Mouse (Mus musculus): ENCODE results near the gene Zfp61.
A peak's percentile ranks its signal among the peaks of the same experiment; 100 is the strongest.

Zfp61 gene

GRCm38 (mm10) chr7:24316567-24317092 is 15.6 kb upstream of the Zfp61 start, which contains the start of gene Zfp94:
Zfp94 (minus strand) TSS chr7:24316666.
- peak; percentile 89 for DNase-seq (ENCODE audit: low read depth, low spot score)
- H3K36me3 ChIP-seq (ENCODE audit: control insufficient read depth, insufficient read depth, low read length, poor library complexity, severe bottlenecking) = no peaks in the 10 kb centered on the region

GRCm38 (mm10) chr7:24315726-24316566 is 14.9 kb upstream of the Zfp61 start:
- DNase-seq (ENCODE audit: low read depth, low spot score) = no peak
- Histone ChIP-seq H3K36me3 (ENCODE audit: control insufficient read depth, insufficient read depth, low read length, poor library complexity, severe bottlenecking) (peaks cover 5% of the 10 kb centered on the region), H3K27me3 (ENCODE audit: control insufficient read depth, insufficient read depth, low read length, poor library complexity, severe bottlenecking) (no peaks in the 10 kb centered on the region)

More at GRCm38 (mm10) chr7:24316567-24317092, 15.6 kb upstream of the Zfp61 start, which contains the start of gene Zfp94:
- H3K27me3 ChIP-seq (ENCODE audit: control insufficient read depth, insufficient read depth, low read length, poor library complexity, severe bottlenecking) = no peaks in the 10 kb centered on the region

DNA sequence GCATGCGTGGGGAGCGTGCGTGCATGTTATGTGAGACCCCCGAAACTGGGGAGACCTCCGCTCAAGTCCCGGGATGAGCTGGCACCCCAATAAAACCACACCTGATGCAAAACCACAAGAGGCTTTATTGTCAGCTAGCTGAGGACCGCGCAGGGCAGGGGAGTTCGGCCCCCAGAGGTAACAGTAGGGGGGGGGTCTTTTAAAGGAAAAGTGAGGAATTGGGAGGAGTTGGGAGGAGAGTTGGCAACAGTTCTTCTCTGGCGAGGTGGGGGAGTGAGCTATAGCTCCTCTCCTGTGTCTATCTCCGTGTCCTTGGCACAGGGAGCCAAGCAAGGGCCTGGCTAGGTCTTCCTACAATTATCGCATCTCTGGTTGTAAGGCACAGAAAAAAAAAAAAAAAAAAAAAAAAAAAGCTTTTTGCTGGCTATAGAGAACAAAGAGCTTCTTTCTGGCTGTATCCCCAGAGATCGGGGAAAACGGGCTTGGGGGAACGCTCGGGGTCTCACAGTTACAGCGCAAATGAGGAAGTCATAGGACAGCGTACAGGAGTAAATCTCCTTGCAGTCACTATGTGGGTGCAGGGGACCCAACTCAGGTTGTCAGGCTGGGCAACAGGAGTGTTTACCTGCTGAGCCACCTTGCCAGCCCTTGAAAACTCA is 1.1 kb downstream of the Zfp61 start:
- no peak for DNase-seq (ENCODE audit: low read depth, low spot score)
- Histone ChIP-seq H3K36me3 (ENCODE audit: control insufficient read depth, insufficient read depth, low read length, poor library complexity, severe bottlenecking) (peaks cover 2% of the 10 kb centered on the region), H3K27me3 (ENCODE audit: control insufficient read depth, insufficient read depth, low read length, poor library complexity, severe bottlenecking) (no peaks in the 10 kb centered on the region)

GRCm38 (mm10) chr7:24298973-24299708 is 1.9 kb downstream of the Zfp61 start:
- peaks cover 2% of the 10 kb centered on the region for H3K36me3 ChIP-seq (ENCODE audit: control insufficient read depth, insufficient read depth, low read length, poor library complexity, severe bottlenecking)
- no peaks in the 10 kb centered on the region for H3K27me3 ChIP-seq (ENCODE audit: control insufficient read depth, insufficient read depth, low read length, poor library complexity, severe bottlenecking)
- peak; percentile 76 for DNase-seq (ENCODE audit: low read depth, low spot score)

DNA sequence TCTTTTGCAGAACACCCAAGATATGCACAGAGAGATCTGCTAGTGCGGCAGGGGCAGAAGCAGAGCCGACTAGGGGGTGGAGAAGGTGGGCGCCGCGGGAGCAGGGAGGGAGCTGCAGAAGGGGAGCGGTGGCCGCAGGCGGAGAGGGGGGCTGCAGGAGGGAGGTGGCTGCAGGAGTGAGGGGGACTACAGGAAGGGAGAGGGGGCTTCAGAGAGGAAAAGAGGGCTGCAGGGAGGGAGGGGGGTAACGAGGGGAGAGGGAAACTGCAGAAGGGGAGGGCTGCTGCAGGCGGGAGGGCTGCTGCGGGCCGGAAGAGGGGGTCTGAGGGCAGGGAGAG is 2.4 kb downstream of the Zfp61 start:
- Histone ChIP-seq H3K27me3 (ENCODE audit: control insufficient read depth, insufficient read depth, low read length, poor library complexity, severe bottlenecking) (no peaks in the 10 kb centered on the region), H3K36me3 (ENCODE audit: control insufficient read depth, insufficient read depth, low read length, poor library complexity, severe bottlenecking) (peaks cover 2% of the 10 kb centered on the region)
- no peak for DNase-seq (ENCODE audit: low read depth, low spot score)

DNA sequence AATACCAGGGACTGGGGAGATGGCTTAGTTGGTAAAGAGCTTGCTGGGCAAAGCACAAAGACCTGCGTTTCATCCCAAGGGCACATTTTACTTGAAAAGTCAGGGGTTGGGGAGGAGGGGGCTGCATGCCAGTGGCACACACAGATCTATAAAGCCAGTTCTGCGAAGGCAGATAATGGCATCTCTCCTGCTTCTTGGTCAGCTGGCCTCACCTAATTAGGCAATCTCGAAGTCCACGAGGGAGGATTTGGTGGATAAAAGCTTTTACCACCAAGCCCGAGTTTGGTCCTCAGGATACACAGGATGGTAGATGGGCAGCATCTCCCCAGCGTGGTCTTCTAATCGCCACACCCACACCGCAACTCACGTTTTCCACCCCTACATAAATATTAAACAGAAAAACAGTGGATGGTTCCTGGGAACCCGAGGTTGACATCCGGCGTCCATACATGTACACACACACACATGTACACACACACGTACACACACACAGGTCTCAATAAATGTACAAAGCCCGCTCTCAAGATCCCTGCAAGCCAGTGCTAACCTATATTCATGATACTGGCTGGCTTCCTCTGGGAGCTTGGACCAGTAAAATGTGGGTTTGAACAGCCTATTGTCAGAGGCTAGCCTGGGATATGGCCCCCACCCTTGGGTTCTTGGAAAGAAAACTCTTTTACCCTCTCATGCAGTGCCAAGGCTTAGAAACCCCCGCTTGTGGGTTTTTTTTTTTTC is 3.5 kb downstream of the Zfp61 start:
- no peaks in the 10 kb centered on the region; the same call in 1 of the 2 replicates for H3K36me3 ChIP-seq (ENCODE audit: control insufficient read depth, insufficient read depth, low read length, poor library complexity, severe bottlenecking)
- DNase-seq (ENCODE audit: low read depth, low spot score) = no peak
- no peaks in the 10 kb centered on the region for H3K27me3 ChIP-seq (ENCODE audit: control insufficient read depth, insufficient read depth, low read length, poor library complexity, severe bottlenecking)

GRCm38 (mm10) chr7:24296386-24296785 is 4.6 kb downstream of the Zfp61 start:
- DNase-seq (ENCODE audit: low read depth, low spot score) = no peak
- peaks cover 3% of the 10 kb centered on the region for H3K36me3 ChIP-seq (ENCODE audit: control insufficient read depth, insufficient read depth, low read length, poor library complexity, severe bottlenecking)
- H3K27me3 ChIP-seq (ENCODE audit: control insufficient read depth, insufficient read depth, low read length, poor library complexity, severe bottlenecking) = no peaks in the 10 kb centered on the region

DNA sequence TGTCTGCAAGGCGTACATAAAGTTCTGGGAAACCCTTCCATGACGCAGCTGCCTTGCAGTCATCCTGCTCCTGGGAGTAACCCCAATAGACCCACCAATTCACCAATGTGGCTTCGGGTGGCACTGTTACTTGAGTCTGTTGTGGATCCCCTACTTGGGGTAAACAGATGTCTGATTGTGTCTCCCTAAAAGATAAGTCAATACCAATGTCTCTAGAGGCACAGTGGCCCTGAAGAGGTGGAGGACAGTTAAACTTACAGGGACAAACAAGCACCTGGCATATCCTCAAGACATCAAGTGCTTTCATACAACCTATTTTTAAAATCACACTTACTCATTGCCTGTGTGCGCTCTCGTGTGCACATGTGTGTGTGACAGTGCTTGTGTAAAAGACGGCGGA is 5.7 kb downstream of the Zfp61 start:
- no peak for DNase-seq (ENCODE audit: low read depth, low spot score)
- Histone ChIP-seq H3K36me3 (ENCODE audit: control insufficient read depth, insufficient read depth, low read length, poor library complexity, severe bottlenecking) (peaks cover 3% of the 10 kb centered on the region), H3K27me3 (ENCODE audit: control insufficient read depth, insufficient read depth, low read length, poor library complexity, severe bottlenecking) (no peaks in the 10 kb centered on the region)

GRCm38 (mm10) chr7:24294763-24295162 is 6.3 kb downstream of the Zfp61 start:
- no peak for DNase-seq (ENCODE audit: low read depth, low spot score)
- Histone ChIP-seq H3K27me3 (ENCODE audit: control insufficient read depth, insufficient read depth, low read length, poor library complexity, severe bottlenecking) (no peaks in the 10 kb centered on the region), H3K36me3 (ENCODE audit: control insufficient read depth, insufficient read depth, low read length, poor library complexity, severe bottlenecking) (peaks cover 3% of the 10 kb centered on the region)

GRCm38 (mm10) chr7:24293061-24293851 is 7.8 kb downstream of the Zfp61 start:
- DNase-seq (ENCODE audit: low read depth, low spot score) = no peak
- Histone ChIP-seq H3K36me3 (ENCODE audit: control insufficient read depth, insufficient read depth, low read length, poor library complexity, severe bottlenecking) (peaks cover 3% of the 10 kb centered on the region), H3K27me3 (ENCODE audit: control insufficient read depth, insufficient read depth, low read length, poor library complexity, severe bottlenecking) (no peaks in the 10 kb centered on the region)

GRCm38 (mm10) chr7:24291387-24292090 is 9.5 kb downstream of the Zfp61 start:
- H3K36me3 ChIP-seq (ENCODE audit: control insufficient read depth, insufficient read depth, low read length, poor library complexity, severe bottlenecking) = peaks cover 3% of the 10 kb centered on the region
- no peak for DNase-seq (ENCODE audit: low read depth, low spot score)
- no peaks in the 10 kb centered on the region for H3K27me3 ChIP-seq (ENCODE audit: control insufficient read depth, insufficient read depth, low read length, poor library complexity, severe bottlenecking)

DNA sequence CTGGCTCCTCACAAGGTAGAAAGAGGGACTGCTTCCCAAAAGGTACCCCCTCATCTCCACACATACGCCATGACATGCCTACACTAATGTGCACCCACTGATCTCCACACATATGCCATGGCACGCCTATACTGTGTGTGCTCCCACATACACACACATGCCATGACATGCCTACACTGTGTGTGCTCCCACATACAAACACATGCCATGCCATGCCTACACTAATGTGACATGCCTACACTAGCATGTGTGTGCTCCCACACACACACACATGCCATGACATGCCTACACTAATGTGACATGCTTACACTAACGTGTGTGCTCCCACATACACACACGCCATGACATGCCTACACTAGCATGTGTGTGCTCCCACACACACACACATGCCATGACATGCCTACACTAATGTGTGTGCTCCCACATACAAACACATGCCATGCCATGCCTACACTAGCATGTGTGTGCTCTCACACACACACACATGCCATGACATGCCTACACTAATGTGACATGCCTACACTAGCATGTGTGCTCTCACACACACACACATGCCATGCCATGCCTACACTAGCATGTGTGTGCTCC is 10.8 kb downstream of the Zfp61 start:
- Histone ChIP-seq H3K36me3 (ENCODE audit: control insufficient read depth, insufficient read depth, low read length, poor library complexity, severe bottlenecking) (peaks cover 3% of the 10 kb centered on the region; the same call in 1 of the 2 replicates), H3K27me3 (ENCODE audit: control insufficient read depth, insufficient read depth, low read length, poor library complexity, severe bottlenecking) (no peaks in the 10 kb centered on the region)
- no peak for DNase-seq (ENCODE audit: low read depth, low spot score)

- DNase-seq (ENCODE audit: low read depth, low spot score) = no peak
- H3K27me3 ChIP-seq (ENCODE audit: control insufficient read depth, insufficient read depth, low read length, poor library complexity, severe bottlenecking) = no peaks in the 10 kb centered on the region
- peaks cover 3% of the 10 kb centered on the region; the same call in 1 of the 2 replicates for H3K36me3 ChIP-seq (ENCODE audit: control insufficient read depth, insufficient read depth, low read length, poor library complexity, severe bottlenecking)
Observed at GRCm38 (mm10) chr7:24288512-24288911, 12.5 kb downstream of the Zfp61 start.
